Mouse (Mus musculus): ENCODE measurements around the gene Kif19a. TPM values are rescaled to one million over a fixed set of nuclear protein-coding genes. Genes with fewer than 3 reads are reported as not detected.

The Kif19a gene
- total RNA-seq, 2 experiments from 2014 or later, result 0.13 to 0.25 TPM

- intact Hi-C loops (cut with DNase I), result no loop called here
- no peak for DNase-seq (ENCODE audit: low spot score)
These were observed 68.0 kb downstream of the Kif19a start for GRCm38 (mm10) chr11:114833166-114833565.

Other genes starting within 250 kb of the Kif19a start
- 100 to 1,000 TPM; 532 to 566 TPM for gene Rpl38, start 96.9 kb upstream of the Kif19a start, total RNA-seq (2021)
- gene Ttyh2, start 90.0 kb upstream of the Kif19a start, total RNA-seq (2021), result 1 to 10 TPM; 5.3 to 5.8 TPM
- under 1 TPM; 0.13 to 0.25 TPM for gene Dnaic2, start 38.0 kb upstream of the Kif19a start, total RNA-seq (2021)
- not detected for gene Btbd17, start 30.6 kb downstream of the Kif19a start, total RNA-seq (2021)
- gene Gpr142, start 33.5 kb downstream of the Kif19a start, total RNA-seq (2021), result not detected
- 1 to 10 TPM; 6.4 to 9.7 TPM for gene Gprc5c, start 85.8 kb downstream of the Kif19a start, total RNA-seq (2021)
- under 1 TPM; 0.81 to 0.99 TPM for gene Cd300a, start 124.7 kb downstream of the Kif19a start, total RNA-seq (2021)
- gene Cd300lb, start 169.0 kb downstream of the Kif19a start, total RNA-seq (2021), result 1 to 10 TPM; 1.0 to 1.2 TPM
- not detected for gene Cd300c, start 203.8 kb downstream of the Kif19a start, total RNA-seq (2021)
- 1 to 10 TPM; 1.1 to 1.2 TPM for gene Cd300ld, start 224.5 kb downstream of the Kif19a start, total RNA-seq (2021)
- 1 to 10 TPM; 1.4 to 2.2 TPM for gene Cd300c2, start 236.5 kb downstream of the Kif19a start, total RNA-seq (2021)